Mouse (Mus musculus) neural tube, embryonic 11.5 days (tissue): ENCODE measurements at regions not wholly inside any gene's neighbourhood (a gene's known extent, or its start where the extent isn't known, plus 50 kb on each side); places are given as distances from the start of the nearest gene placed in this dataset.

Experiments used
- ATAC-seq: fragments of 200-750 bp; cut with Nextera tagmentation; 2 replicates; pipeline ENCODE4 v1.8.0; 2017; ENCODE audit warnings: moderate number of reproducible peaks, mild to moderate bottlenecking, moderate TSS enrichment, moderate library complexity; ENCODE audit not compliant: insufficient read depth, low FRiP score, low TSS enrichment
- DNase-seq: peaks from one replicate; pipeline ENCODE4 v3.0.0-alpha.2; 2015; ENCODE audit warnings: low spot score
- H3K27ac ChIP-seq: fragments of 300-500 bp; sonication (generic); 2 replicates; pipeline ENCODE4 v1.5.1; 2014; ENCODE audit warnings: low read depth, mild to moderate bottlenecking, low read length
- H3K27me3 ChIP-seq: fragments of 300-500 bp; sonication (generic); 2 replicates; pipeline ENCODE4 v1.6.1; 2014; ENCODE audit warnings: mild to moderate bottlenecking, low read length, mixed read lengths; ENCODE audit not compliant: control insufficient read depth, insufficient read depth
- H3K36me3 ChIP-seq: fragments of 300-500 bp; sonication (generic); 2 replicates; pipeline ENCODE4 v1.6.1; 2014; ENCODE audit warnings: mild to moderate bottlenecking, low read length, moderate library complexity, mixed read lengths; ENCODE audit not compliant: control insufficient read depth, insufficient read depth
- H3K4me1 ChIP-seq: fragments of 300-500 bp; sonication (generic); 2 replicates; pipeline ENCODE4 v1.6.1; 2014; ENCODE audit warnings: low read length, mixed read lengths; ENCODE audit not compliant: control insufficient read depth, insufficient read depth
- H3K4me2 ChIP-seq: fragments of 300-500 bp; sonication (generic); 2 replicates; pipeline ENCODE4 v1.6.1; 2014; ENCODE audit warnings: low read depth, mild to moderate bottlenecking, moderate library complexity
- H3K4me3 ChIP-seq: fragments of 300-500 bp; sonication (generic); 2 replicates; pipeline ENCODE4 v1.5.1; 2014; ENCODE audit warnings: low read depth, low read length
- H3K9ac ChIP-seq: fragments of 300-500 bp; sonication (generic); 2 replicates; pipeline ENCODE4 v1.6.1; 2014; ENCODE audit warnings: mild to moderate bottlenecking, low read length
- H3K9me3 ChIP-seq: fragments of 300-500 bp; sonication (generic); 2 replicates; pipeline ENCODE4 v1.6.1; 2016; ENCODE audit warnings: low read length; ENCODE audit not compliant: control insufficient read depth
- WGBS: fragments of 180-500 bp; shearing (Covaris S2); extraction: QIAGEN DNeasy Blood & Tissue Kit; methylation state at CpG from one replicate; pipeline ENCODE4 v1.1.7; 2014; 5-methylcytosine and 5-hydroxymethylcytosine counted together

DNA sequence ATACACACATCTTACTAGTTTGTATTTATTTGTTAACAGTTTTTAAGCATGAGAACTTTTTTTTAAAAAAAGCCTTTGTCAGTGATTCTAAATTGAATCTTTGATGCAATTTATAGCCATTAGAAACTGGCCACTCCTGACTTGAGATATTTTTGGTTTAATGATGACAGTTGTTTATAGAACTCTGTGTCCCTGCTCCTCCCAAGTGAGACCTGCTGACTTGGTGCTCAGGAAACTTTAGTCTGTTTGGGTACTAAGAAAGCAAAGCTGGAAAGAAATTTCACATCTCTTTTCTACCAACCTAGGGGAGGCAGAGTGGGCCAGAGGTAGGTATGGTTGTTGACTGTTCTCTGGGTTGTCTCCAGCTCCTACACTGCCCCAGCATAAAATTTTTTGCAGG is 214.0 kb upstream of the Nampt start:
- H3K4me1 ChIP-seq: no peaks in the 10 kb centered on the region
- ATAC-seq: no peak
- DNase-seq: no peak
- H3K27ac ChIP-seq: no peak overlapping the region
- no peak overlapping the region for H3K4me2 ChIP-seq
- no peaks in the 10 kb centered on the region for H3K36me3 ChIP-seq
- no peaks in the 10 kb centered on the region for H3K27me3 ChIP-seq
- H3K4me3 ChIP-seq: no peak overlapping the region
- H3K9ac ChIP-seq: no peak overlapping the region
- H3K9me3 ChIP-seq: no peaks in the 10 kb centered on the region

DNA sequence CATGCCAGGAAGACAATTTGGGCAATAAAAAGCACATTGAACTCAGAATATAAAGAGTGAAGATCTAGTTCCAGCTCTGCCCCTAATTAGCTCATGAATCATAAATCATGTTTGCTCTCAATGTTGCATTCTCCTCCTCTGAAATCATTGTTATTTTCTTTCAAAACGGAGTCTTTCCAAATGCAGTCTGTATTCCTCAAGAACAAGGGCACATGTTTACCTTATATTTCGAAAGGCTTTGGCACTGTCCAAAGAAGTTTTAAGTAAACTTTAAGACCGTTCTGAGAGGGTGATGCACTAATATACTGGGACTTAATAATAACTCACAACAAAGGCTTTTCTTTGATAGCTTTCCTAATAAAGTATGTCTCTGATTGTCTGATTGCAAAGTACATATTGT is 204.3 kb upstream of the Nampt start:
- Histone ChIP-seq H3K27ac (no peak overlapping the region), H3K27me3 (no peaks in the 10 kb centered on the region), H3K4me3 (no peak overlapping the region), H3K36me3 (no peaks in the 10 kb centered on the region), H3K9ac (no peak overlapping the region), H3K4me1 (no peaks in the 10 kb centered on the region), H3K9me3 (no peaks in the 10 kb centered on the region), H3K4me2 (no peak overlapping the region)
- no peak for DNase-seq
- 83% methylated on average over 3 of the region's 3 CpGs for WGBS
- ATAC-seq: no peak

DNA sequence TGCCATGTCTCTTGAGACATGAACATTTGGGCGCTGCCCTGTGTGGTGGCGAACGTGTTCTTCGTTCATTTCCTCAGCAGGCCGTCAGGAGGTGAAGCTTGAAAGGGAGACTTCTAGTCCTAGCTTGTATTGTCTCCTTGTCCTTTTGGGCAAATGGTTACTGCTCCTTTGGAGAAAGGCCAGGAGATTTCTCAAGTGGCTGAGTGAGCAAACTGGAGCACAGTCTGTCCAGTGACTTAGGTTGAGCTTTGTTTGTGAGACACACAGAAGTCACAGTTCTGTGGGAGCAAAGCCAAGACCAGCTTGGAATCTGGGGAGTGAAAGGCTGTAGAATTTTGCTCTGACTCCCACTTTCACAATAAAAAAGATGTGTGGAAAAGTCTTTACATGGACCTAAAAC is 203.3 kb upstream of the Nampt start:
- Histone ChIP-seq H3K36me3 (no peaks in the 10 kb centered on the region), H3K27me3 (no peaks in the 10 kb centered on the region), H3K4me3 (no peak overlapping the region), H3K4me2 (no peak overlapping the region), H3K9ac (no peak overlapping the region), H3K27ac (no peak overlapping the region), H3K9me3 (no peaks in the 10 kb centered on the region), H3K4me1 (no peaks in the 10 kb centered on the region)
- DNase-seq (no peak), ATAC-seq (no peak)
- 93% methylated on average over 5 of the region's 5 CpGs for WGBS

DNA sequence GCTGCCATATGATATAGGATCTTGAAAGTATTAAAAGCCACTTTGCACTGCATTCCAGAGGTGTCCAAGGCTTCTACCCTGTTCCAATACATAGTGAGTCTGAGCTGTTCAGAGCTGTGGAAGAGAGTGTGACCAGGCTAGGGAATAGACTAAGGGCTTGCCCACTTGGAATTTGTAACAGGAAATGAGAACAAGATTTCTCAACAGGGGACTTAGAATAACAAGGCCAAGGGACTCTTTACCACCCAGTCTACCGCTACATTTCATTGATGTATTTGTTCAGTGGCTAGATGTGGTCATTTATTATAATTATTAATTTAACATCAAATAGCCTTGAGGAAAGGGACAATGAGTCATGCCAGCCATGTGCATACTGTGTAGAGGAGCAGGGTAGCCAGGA is 202.3 kb upstream of the Nampt start:
- H3K9me3 ChIP-seq: no peaks in the 10 kb centered on the region
- H3K9ac ChIP-seq: no peak overlapping the region
- H3K4me1 ChIP-seq: no peaks in the 10 kb centered on the region
- H3K4me2 ChIP-seq: no peak overlapping the region
- ATAC-seq: no peak
- H3K27ac ChIP-seq: no peak overlapping the region
- no peak overlapping the region for H3K4me3 ChIP-seq
- no peaks in the 10 kb centered on the region for H3K27me3 ChIP-seq
- WGBS: 74% methylated on average over 1 of the region's 1 CpGs
- no peaks in the 10 kb centered on the region for H3K36me3 ChIP-seq
- no peak for DNase-seq

DNA sequence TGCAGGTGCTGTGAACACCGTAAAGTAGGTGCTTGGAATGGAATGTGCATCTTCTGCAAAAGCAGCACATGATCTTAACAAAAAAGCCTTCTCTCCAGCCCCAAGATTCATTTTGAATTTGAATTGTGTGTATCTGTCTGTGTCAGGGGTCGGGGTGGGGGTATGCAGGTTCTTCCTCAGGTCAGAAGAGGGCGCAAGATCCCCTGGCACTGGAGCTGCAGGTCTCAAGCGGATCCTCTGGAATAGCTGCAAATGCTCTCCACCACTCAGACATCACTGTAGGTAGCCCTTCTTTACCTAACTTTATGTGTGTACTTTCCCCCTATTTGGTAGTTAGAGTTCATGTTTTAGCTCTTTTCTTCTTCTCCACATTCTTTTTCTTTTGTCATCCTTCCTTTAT is 199.5 kb upstream of the Nampt start:
- WGBS: 53% methylated on average over 4 of the region's 4 CpGs
- no peaks in the 10 kb centered on the region for H3K27me3 ChIP-seq
- H3K4me2 ChIP-seq: no peak overlapping the region
- H3K9ac ChIP-seq: no peak overlapping the region
- no peaks in the 10 kb centered on the region for H3K36me3 ChIP-seq
- ATAC-seq (no peak), DNase-seq (no peak)
- no peaks in the 10 kb centered on the region for H3K9me3 ChIP-seq
- no peaks in the 10 kb centered on the region for H3K4me1 ChIP-seq
- H3K27ac ChIP-seq: no peak overlapping the region
- H3K4me3 ChIP-seq: no peak overlapping the region

DNA sequence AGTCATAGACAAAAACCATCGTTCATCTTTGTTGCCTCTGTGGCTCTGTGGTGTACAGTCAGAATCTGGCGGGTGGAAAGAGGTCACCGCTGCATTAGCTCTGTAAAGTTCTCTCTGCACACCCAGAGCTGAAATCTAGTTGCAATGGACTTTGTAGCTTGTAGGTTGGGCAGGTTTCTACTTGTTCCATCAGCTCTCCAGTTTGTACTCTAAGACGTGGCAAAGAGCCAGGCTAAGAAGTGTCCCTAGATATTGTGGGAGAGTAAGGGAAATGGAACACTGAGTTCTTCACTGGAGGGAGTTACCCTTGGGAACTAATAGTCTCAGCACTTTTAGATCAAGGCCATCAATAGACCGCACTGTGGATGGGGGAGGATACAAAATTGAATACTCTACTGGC is 197.6 kb upstream of the Nampt start:
- DNase-seq (no peak), ATAC-seq (no peak)
- no peak overlapping the region for H3K9ac ChIP-seq
- no peak overlapping the region for H3K4me2 ChIP-seq
- H3K9me3 ChIP-seq: no peaks in the 10 kb centered on the region
- no peaks in the 10 kb centered on the region for H3K4me1 ChIP-seq
- H3K36me3 ChIP-seq: no peaks in the 10 kb centered on the region
- H3K27ac ChIP-seq: no peak overlapping the region
- H3K4me3 ChIP-seq: no peak overlapping the region
- 92% methylated on average over 5 of the region's 5 CpGs for WGBS
- no peaks in the 10 kb centered on the region for H3K27me3 ChIP-seq

DNA sequence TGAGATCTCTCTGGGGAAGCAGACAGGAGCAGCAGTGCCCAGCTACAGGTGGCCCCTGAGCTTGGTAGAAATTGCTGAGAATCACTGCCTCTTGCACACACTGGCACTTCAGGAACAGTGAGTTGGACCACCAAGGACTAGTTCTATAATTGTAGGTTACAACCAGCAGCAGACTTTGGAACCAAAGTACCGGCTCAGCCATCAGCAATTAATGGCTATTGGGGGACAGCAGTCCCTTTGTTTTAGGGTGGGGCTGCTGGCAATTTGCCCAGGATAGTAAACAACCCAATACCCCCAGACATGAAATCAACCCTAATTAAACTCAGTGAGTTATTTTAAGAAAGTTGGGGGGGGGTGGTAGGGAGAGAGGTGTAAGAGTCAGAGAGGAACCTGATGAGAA is 190.8 kb upstream of the Nampt start:
- no peaks in the 10 kb centered on the region for H3K4me1 ChIP-seq
- ATAC-seq (no peak), DNase-seq (no peak)
- no peak overlapping the region for H3K9ac ChIP-seq
- H3K4me3 ChIP-seq: no peak overlapping the region
- H3K36me3 ChIP-seq: no peaks in the 10 kb centered on the region
- WGBS: 44% methylated on average over 1 of the region's 1 CpGs
- no peak overlapping the region for H3K4me2 ChIP-seq
- H3K9me3 ChIP-seq: no peaks in the 10 kb centered on the region
- no peaks in the 10 kb centered on the region for H3K27me3 ChIP-seq
- no peak overlapping the region for H3K27ac ChIP-seq

DNA sequence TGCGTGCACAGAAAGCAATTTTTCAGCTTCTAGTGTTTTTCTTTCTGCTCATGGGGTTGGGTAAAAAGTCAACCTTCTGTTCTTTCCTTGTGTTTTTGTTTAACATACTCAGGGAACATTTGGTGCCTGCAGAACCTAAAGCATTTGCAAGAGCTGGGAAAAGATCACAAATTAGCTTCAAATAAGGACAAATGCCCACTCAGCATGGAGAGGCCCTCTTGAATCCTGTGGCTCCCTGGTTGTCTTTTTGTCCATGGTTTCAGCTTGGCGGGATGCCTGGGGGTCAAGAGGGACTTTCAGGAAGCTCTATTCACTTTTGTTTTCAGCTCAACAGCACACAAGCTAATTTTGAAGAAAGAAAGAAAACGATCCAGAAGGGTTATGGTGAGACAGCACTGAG is 186.4 kb upstream of the Nampt start:
- Histone ChIP-seq H3K9ac (no peak overlapping the region), H3K9me3 (no peaks in the 10 kb centered on the region), H3K4me1 (no peaks in the 10 kb centered on the region), H3K4me2 (no peak overlapping the region), H3K36me3 (no peaks in the 10 kb centered on the region), H3K27me3 (no peaks in the 10 kb centered on the region), H3K27ac (no peak overlapping the region), H3K4me3 (no peak overlapping the region)
- no peak for DNase-seq
- WGBS: 53% methylated on average over 3 of the region's 3 CpGs
- no peak for ATAC-seq

DNA sequence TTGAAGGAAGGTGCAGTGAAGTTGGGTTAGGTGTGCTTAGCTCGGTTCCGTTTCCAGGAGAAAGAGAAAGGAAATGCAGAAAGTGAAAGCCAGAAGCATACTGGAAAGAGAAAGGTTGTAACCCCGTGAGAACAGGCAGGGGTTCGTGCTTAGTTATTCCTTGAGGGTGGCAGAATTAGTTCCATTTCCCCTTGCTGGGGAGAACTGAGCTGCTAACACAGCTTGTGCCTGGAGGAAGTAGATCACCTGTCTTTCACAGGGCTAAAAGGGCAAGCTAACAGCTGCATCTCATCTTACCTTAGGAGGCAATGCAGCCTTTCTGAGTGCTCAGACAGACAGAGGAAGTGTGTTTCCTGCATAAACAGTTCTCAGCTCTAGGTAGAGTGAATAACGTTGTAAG is 184.3 kb upstream of the Nampt start:
- ATAC-seq: no peak
- Histone ChIP-seq H3K36me3 (no peaks in the 10 kb centered on the region), H3K4me2 (no peak overlapping the region), H3K4me3 (no peak overlapping the region), H3K9me3 (no peaks in the 10 kb centered on the region), H3K27ac (no peak overlapping the region), H3K4me1 (no peaks in the 10 kb centered on the region), H3K9ac (no peak overlapping the region), H3K27me3 (no peaks in the 10 kb centered on the region)
- 59% methylated on average over 5 of the region's 5 CpGs for WGBS
- DNase-seq: no peak
